Mouse (Mus musculus) liver, embryonic 14.5 days (tissue): ENCODE measurements around the gene Itga2.

Source experiments
- CTCF ChIP-seq: IDR thresholded peaks from 2 replicates; pipeline ENCODE4 v1.5.1; 2016; ENCODE audit warnings: antibody characterized with exemption, low read depth, control low read depth
- EP300 ChIP-seq: IDR thresholded peaks from 2 replicates; pipeline ENCODE4 v1.6.1; 2016; ENCODE audit warnings: antibody characterized with exemption, low read depth

GRCm38 (mm10) chr13:114954516-114954915 is 22.6 kb upstream of the Itga2 start:
- TF ChIP-seq CTCF: no peak
- no peak for TF ChIP-seq EP300
